In the genomic region with DNA sequence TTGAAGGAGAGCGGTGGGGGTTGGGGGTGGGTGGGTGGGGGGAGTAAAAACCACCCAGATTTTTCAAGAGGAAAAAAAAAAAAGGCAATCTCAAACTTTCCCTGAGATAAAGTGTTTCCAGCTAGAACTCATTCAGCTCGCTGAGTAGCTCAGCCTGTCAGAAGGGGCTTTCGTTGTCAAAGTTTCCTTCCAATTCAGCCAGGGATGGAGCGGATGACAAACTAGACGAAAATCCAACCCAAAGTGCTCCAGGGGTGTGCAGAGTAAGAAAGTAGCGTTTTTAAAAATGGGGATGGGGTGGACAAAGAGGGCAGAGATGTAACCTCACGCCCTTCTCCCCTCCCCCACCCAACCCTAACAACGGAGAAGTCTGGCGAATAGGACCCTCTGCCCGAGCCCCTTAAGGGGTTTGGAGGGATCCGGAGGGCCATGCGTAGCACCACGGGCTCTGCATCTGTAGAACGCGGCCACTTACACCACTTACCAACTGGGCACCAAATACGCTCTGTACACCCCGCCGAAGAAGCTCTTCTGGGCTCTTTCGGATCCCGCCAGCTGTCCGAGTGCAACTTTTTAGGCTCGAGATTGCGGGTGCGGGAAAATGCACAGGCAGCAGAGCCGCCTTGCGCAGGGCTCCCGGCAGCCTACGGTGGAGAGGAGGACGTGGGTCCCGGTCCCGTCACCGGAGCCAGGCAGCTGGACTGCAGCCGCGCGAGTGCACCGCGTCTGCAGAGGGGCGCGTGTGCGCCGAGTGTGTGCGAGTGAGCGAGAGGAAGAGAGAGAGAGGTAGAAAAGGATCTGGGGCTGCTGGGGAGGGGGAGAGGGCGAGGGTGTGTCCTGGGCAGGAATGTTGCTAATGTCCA, we compare ENCODE assay signal across 8 mouse cellular contexts.
DNase-seq lines count a peak whose midpoint lies in the region; ATAC-seq lines count a peak whose summit lies in the region.

No protein-coding gene starts in this region.

- peak overlapping the region; percentile 46 for H3K4me3 ChIP-seq in hindbrain, embryonic 14.5 days (replicated peaks; ENCODE audit: low read length)
- H3K4me3 ChIP-seq in liver, embryonic 16.5 days (ENCODE audit: low read depth, low read length): peak overlapping the region; percentile 44

- peak; percentile 9 to 13 for DNase-seq in frontal cortex, postnatal 36 days (ENCODE audit: low spot score in 2 of 2)
- DNase-seq in frontal cortex, adult 2 months (ENCODE audit: extremely low spot score in 1 of 2, low spot score in 1 of 2): no peak
- DNase-seq in adrenal gland, adult 18-20 months (ENCODE audit: low spot score in 2 of 2): peak; percentile 25 to 37
- peak; percentile 59 for DNase-seq in forelimb bud, embryonic 11.5 days (ENCODE audit: low read depth, low spot score)
- peak; percentile 62 for DNase-seq in hindbrain, embryonic 14.5 days (ENCODE audit: low spot score)
- peak; percentile 43 for DNase-seq in ovary, postnatal 36 days (ENCODE audit: low spot score)
- no peak for DNase-seq in thymus, postnatal 14 days

- no peaks in the 10 kb centered on the region for H3K36me3 ChIP-seq in hindbrain, embryonic 14.5 days (replicated peaks; ENCODE audit: control insufficient read depth, insufficient read depth)
- no peaks in the 10 kb centered on the region for H3K36me3 ChIP-seq in liver, embryonic 16.5 days (ENCODE audit: control insufficient read depth, insufficient read depth)

- WGBS in hindbrain, embryonic 14.5 days: under 1% methylated on average over 44 of the region's 44 CpGs
- whole genome bisulfite sequencing in liver, embryonic 16.5 days (ENCODE audit: insufficient replicate concordance): 2% methylated on average over 44 of the region's 44 CpGs

- peak; percentile 88 for ATAC-seq in hindbrain, embryonic 14.5 days (ENCODE audit: low FRiP score)
- ATAC-seq in liver, embryonic 16.5 days (ENCODE audit: low read depth): peak; percentile 21; the same call in 1 of the 2 replicates

- peak overlapping the region; percentile 94 for H3K4me2 ChIP-seq in hindbrain, embryonic 14.5 days (replicated peaks)
- peak overlapping the region; percentile 55 for H3K4me2 ChIP-seq in liver, embryonic 16.5 days (ENCODE audit: low read depth, low read length)

- H3K9me3 ChIP-seq in hindbrain, embryonic 14.5 days (ENCODE audit: control insufficient read depth, low read length): no peaks in the 10 kb centered on the region
- H3K9me3 ChIP-seq in liver, embryonic 16.5 days (replicated peaks; ENCODE audit: control insufficient read depth, low read length): no peaks in the 10 kb centered on the region

- no peaks in the 10 kb centered on the region for H3K27me3 ChIP-seq in hindbrain, embryonic 14.5 days (ENCODE audit: control insufficient read depth, insufficient read depth, low read length)
- H3K27me3 ChIP-seq in liver, embryonic 16.5 days (ENCODE audit: control insufficient read depth, insufficient read depth, low read depth, low read length): peaks cover 9% of the 10 kb centered on the region

- H3K9ac ChIP-seq in hindbrain, embryonic 14.5 days: peak overlapping the region; percentile 58
- no peak overlapping the region for H3K9ac ChIP-seq in liver, embryonic 16.5 days (ENCODE audit: low read depth, low read length)

- H3K4me1 ChIP-seq in hindbrain, embryonic 14.5 days (replicated peaks; ENCODE audit: control insufficient read depth, insufficient read depth, low read length): peaks cover 17% of the 10 kb centered on the region; the same call in 1 of the 2 replicates
- no peaks in the 10 kb centered on the region for H3K4me1 ChIP-seq in liver, embryonic 16.5 days (ENCODE audit: control insufficient read depth, low read depth, low read length)

- H3K27ac ChIP-seq in hindbrain, embryonic 14.5 days: peak overlapping the region; percentile 68
- H3K27ac ChIP-seq in liver, embryonic 16.5 days (ENCODE audit: low read length): no peak overlapping the region

Comparison
In these comparisons a context has a peak if more than half of its experiments do, and no peak if none do; other contexts are left out.
1. DNase-seq: peak in frontal cortex, postnatal 36 days (2 of 2), adrenal gland, adult 18-20 months (2 of 2), forelimb bud, embryonic 11.5 days (single experiment), hindbrain, embryonic 14.5 days (single experiment) and ovary, postnatal 36 days (single experiment); none in frontal cortex, adult 2 months (0 of 2) and thymus, postnatal 14 days (single experiment).